Mouse (Mus musculus): Measurements from ENCODE around the gene 5330417H12Rik. TPM values are rescaled to one million over a fixed set of nuclear protein-coding genes. Genes with fewer than 3 reads are reported as not detected.

Gene 5330417H12Rik
- total and polyA plus RNA-seq, 3 experiments = not detected

DNA sequence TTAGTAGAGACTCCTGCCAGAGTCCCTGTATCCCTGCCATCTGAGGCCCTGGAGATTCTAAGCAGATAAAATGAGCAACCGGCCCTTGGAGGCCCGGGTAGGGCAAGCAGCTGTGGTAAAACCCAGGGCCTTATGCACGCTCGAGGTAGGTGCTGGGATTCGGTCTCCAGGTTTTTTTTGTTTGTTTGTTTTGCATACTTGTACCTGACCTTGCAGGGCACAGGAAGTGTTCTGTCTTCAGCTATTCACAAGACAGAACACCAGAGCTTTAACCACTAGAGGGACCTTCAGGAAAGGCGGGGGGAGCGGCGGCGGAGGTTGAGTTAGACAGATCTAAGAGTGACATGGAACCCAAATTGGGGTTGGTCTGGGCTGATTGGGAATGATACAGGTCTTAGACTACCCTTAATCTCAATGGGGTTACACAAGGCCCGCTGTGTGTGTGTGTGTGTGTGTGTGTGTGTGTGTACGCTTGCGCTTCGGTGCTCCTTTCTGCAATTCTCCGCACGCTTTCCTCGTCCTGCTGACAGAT lies 30.6 kb downstream of the 5330417H12Rik start:
- H3K79me2 ChIP-seq (ENCODE audit: control insufficient read depth, insufficient read depth, low read length, poor library complexity) = no peaks in the 10 kb centered on the region
- no peaks in the 10 kb centered on the region for H3K27me3 ChIP-seq (ENCODE audit: control insufficient read depth in 1 of 2, insufficient read depth in 2 of 2, low read length in 2 of 2)
- no peak overlapping the region for H3K9ac ChIP-seq (ENCODE audit: control insufficient read depth, low read depth, low read length, poor library complexity, severe bottlenecking)
- no peaks in the 10 kb centered on the region for H3K9me3 ChIP-seq (replicated peaks; ENCODE audit: insufficient read depth, low read length)
- no peaks in the 10 kb centered on the region for H3K36me3 ChIP-seq (ENCODE audit: control insufficient read depth in 1 of 2, insufficient read depth in 2 of 2, low read length in 2 of 2)
- TF ChIP-seq MAZ (IDR thresholded peaks at IDR 0.05; ENCODE audit: low read depth, low read length) (no peak), NELFE (IDR thresholded peaks at IDR 0.05; ENCODE audit: low read depth, low read length) (no peak), RCOR1 (IDR thresholded peaks at IDR 0.05; ENCODE audit: low read depth, low read length) (no peak), MAX (IDR thresholded peaks at IDR 0.05; ENCODE audit: low read length) (no peak), POLR2A (IDR thresholded peaks at IDR 0.05; ENCODE audit: control insufficient read depth in 1 of 2, insufficient read depth in 1 of 2, low read depth in 1 of 2, low read length in 2 of 2, poor library complexity in 1 of 2) (no peak), ZKSCAN1 (IDR thresholded peaks at IDR 0.05; ENCODE audit: low read depth, low read length) (no peak), GATA1 (IDR thresholded peaks at IDR 0.05; ENCODE audit: low read depth, low read length) (no peak), USF1 (IDR thresholded peaks at IDR 0.05; ENCODE audit: low read depth, low read length) (no peak), KAT2A (conservative IDR thresholded peaks at IDR 0.05; ENCODE audit: low read depth, low read length) (no peak), UBTF (IDR thresholded peaks at IDR 0.05; ENCODE audit: borderline replicate concordance, insufficient read depth, low read depth, low read length) (no peak), ZC3H11A (IDR thresholded peaks at IDR 0.05; ENCODE audit: low read depth, low read length) (no peak), HCFC1 (IDR thresholded peaks at IDR 0.05; ENCODE audit: low read depth, low read length) (no peak), JUND (IDR thresholded peaks at IDR 0.05; ENCODE audit: low read depth, low read length) (no peak)
- H3K4me1 ChIP-seq (ENCODE audit: control insufficient read depth in 1 of 2, insufficient read depth in 2 of 2, low read length in 2 of 2) = no peaks in the 10 kb centered on the region
- no peak overlapping the region for H3K27ac ChIP-seq (ENCODE audit: control insufficient read depth, low read depth, low read length)
- DNase-seq (ENCODE audit: low read depth, low spot score) = no peak
- no peak overlapping the region for H3K4me3 ChIP-seq (ENCODE audit: control insufficient read depth in 1 of 2, insufficient read depth in 1 of 2, low read depth in 2 of 2, low read length in 2 of 2)

DNA sequence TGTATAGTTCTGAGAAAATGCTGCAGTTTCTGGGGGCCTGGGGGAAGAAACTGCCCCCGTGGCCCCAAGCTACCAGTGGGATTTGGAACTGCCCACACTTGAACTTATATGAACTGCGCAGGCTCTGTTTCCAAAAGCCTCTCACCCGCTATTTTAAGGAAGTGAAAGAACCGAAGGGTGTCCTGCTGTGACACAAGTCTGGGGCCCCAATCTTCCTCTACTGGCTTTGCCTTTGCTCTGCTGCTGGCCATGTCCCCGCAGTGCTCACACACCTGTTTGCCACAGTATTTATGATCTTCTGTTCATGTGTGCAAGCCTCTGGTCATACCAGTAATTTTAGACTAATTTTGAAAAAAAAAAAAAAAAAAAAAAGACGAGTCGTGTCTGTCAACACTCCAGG lies 31.1 kb downstream of the 5330417H12Rik start:
- H3K27me3 ChIP-seq (ENCODE audit: control insufficient read depth in 1 of 2, insufficient read depth in 2 of 2, low read length in 2 of 2) = no peaks in the 10 kb centered on the region
- no peaks in the 10 kb centered on the region for H3K79me2 ChIP-seq (ENCODE audit: control insufficient read depth, insufficient read depth, low read length, poor library complexity)
- H3K9ac ChIP-seq (ENCODE audit: control insufficient read depth, low read depth, low read length, poor library complexity, severe bottlenecking) = no peak overlapping the region
- TF ChIP-seq SMC3 (IDR thresholded peaks at IDR 0.05; ENCODE audit: low read depth, low read length) = no peak
- TF ChIP-seq TCF12 (IDR thresholded peaks at IDR 0.05; ENCODE audit: low read depth, low read length) = no peak
- TF ChIP-seq CHD1 (IDR thresholded peaks at IDR 0.05; ENCODE audit: low read depth, low read length) = no peak
- no peak for TF ChIP-seq POLR2A (IDR thresholded peaks at IDR 0.05; ENCODE audit: control insufficient read depth in 1 of 2, insufficient read depth in 1 of 2, low read depth in 1 of 2, low read length in 2 of 2, poor library complexity in 1 of 2)
- no peak for TF ChIP-seq MAFK (IDR thresholded peaks at IDR 0.05; ENCODE audit: borderline replicate concordance, low read depth, low read length)
- no peak for TF ChIP-seq USF2 (IDR thresholded peaks at IDR 0.05; ENCODE audit: borderline replicate concordance in 1 of 2, insufficient read depth in 1 of 2, low read depth in 1 of 2, low read length in 2 of 2)
- TF ChIP-seq MYB (IDR thresholded peaks at IDR 0.05; ENCODE audit: low read depth, low read length) = no peak
- TF ChIP-seq NELFE (IDR thresholded peaks at IDR 0.05; ENCODE audit: low read depth, low read length) = no peak
- TF ChIP-seq CHD2 (IDR thresholded peaks at IDR 0.05; ENCODE audit: low read length) = no peak
- TF ChIP-seq SIN3A (IDR thresholded peaks at IDR 0.05; ENCODE audit: low read length) = no peak
- no peak for TF ChIP-seq POLR2AphosphoS5 (IDR thresholded peaks at IDR 0.05; ENCODE audit: borderline replicate concordance, low read depth, low read length)
- H3K4me1 ChIP-seq (ENCODE audit: control insufficient read depth in 1 of 2, insufficient read depth in 2 of 2, low read length in 2 of 2) = no peaks in the 10 kb centered on the region
- no peak overlapping the region for H3K4me3 ChIP-seq (ENCODE audit: control insufficient read depth in 1 of 2, insufficient read depth in 1 of 2, low read depth in 2 of 2, low read length in 2 of 2)
- no peak for DNase-seq (ENCODE audit: low read depth, low spot score)
- no peaks in the 10 kb centered on the region for H3K9me3 ChIP-seq (replicated peaks; ENCODE audit: insufficient read depth, low read length)
- H3K36me3 ChIP-seq (ENCODE audit: control insufficient read depth in 1 of 2, insufficient read depth in 2 of 2, low read length in 2 of 2) = no peaks in the 10 kb centered on the region
- H3K27ac ChIP-seq (ENCODE audit: control insufficient read depth, low read depth, low read length) = no peak overlapping the region

Data from MEL (cell line).